Mouse (Mus musculus) right cerebral cortex, postnatal 25 days (tissue): ENCODE measurements at regions not wholly inside any gene's neighbourhood (a gene's known extent, or its start where the extent isn't known, plus 50 kb on each side); places are given as distances from the start of the nearest gene placed in this dataset.

Experiments used
- DNase-seq: peaks from one replicate; pipeline ENCODE4 v3.0.0; 2022

DNA sequence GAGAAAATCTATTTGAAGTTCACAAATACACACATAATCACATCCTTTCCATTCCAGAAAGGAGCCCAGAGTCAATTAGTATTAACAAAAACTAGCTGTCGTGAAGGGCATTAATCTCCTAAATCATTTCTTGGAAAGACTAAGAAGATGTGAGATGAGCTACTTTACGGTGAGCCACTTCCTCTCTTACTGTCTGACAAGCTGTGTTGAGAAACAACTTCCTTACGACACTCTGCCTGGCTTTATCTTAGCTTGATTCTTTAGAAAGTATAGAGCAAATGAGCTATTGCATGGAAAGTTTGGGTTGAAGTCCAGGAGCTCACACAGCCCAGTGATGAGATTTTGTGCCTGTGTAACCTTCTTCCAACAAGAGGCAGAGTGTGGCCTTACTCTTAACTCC is 85.2 kb upstream of the Tmem150c start:
- no peak for DNase-seq

DNA sequence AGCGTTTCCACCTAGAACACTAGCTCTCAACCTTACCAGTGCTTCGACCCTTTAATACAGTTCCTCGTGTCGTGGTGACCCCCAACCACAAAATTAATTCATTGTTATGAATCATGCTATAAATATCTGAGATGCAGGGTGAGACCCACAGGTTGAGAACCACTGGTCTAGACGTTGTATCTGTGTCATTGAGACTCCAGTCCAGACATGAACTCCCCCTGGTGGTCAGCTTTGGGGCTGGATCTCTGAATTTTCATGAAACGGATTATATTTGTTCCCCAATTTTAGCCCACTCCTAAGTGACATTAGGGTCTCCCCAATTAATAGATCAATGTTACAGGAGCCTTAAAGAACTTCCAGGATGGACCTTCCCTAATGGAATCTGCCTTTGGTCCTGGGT is 81.3 kb upstream of the Tmem150c start:
- DNase-seq: no peak

- DNase-seq: no peak
Observed at GRCm38 (mm10) chr5:100239632-100240031, 80.0 kb upstream of the Tmem150c start.

DNA sequence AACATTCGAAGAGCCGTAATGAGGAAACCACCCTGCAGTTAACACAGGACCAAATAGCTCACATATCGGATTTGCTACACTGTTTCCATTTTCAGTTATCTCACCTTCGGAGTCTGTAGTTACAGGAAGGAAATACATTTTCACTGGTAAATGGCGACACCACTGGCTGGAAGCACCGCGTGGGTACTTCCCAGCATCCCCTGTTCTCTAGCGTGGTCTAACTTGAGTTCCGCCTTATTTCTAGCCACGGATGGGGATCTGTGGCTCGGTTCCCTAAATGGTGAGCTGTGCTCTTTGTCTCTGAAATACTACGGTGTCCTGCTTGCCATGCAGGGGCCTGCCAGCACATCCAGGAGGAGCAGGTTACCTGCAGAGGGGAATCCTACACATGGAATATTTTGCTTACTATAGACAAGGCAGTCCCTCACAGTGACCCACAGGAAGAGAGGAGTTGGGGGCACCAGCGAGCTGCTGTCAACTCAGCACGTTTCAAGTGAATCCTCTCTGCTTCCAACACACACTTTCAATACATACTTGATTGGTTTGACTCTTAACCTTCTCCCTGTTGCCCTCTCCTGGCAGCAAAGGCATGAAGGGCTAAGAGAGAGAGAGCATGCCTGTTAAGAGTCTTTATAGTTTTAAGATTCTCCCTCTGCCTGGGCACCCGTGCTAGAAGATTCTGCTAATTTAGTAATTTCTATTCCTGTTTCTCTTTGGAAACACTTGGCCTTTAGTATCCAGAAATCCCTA is 78.9 kb upstream of the Tmem150c start:
- DNase-seq: no peak

DNA sequence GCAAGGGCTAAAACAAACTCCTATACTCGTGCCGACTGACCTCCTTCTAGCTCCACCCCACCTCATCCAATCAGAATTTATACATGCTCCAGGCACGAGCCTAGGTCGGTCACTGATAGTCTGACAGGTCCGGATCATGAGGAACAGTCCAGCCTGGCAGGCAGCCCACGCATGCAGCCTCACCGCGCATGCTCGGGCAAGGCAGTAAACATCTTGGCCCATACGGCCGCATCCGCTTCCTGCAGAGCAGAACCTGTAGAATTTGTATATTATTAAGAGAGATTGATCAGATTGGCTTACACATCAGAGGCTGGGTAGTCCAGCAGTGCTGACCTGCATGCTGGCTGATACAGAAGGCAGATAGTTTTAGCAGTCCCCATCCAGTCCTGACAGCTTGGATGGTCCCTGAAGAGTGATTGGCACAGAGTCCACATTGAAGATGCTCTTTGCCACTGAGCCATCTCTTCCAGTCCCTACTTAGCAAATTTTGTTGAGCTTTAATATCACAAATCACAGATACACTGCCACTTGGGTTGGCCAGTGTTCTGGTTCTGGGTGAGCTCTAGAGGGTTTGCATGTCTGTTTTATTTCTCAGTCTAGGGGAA is 78.2 kb upstream of the Tmem150c start:
- DNase-seq: no peak

GRCm38 (mm10) chr5:100236277-100236676 is 76.7 kb upstream of the Tmem150c start:
- DNase-seq: no peak

GRCm38 (mm10) chr5:100232076-100232475 is 72.5 kb upstream of the Tmem150c start:
- DNase-seq: no peak

DNA sequence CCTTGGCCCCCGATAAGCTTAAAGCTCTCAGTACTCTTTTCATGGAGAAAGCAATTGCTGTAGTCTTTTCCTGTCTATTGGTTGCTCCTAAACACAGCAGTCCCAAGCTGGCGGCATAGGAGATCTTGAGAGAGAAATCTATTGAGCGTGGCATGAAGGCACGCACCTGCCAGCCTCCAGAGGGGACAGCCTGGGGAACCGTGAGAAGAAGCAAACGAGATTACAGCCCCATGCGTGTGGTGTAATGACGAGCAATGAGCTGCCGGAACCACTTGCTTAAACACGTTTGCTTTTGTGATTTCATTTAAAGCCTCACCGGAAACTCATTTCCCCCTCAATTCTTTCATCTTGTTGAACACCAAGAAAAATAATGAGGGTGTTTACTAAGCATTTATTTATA is 72.0 kb upstream of the Tmem150c start:
- DNase-seq: no peak

- DNase-seq: no peak
Observed at GRCm38 (mm10) chr5:100230038-100230437, 70.4 kb upstream of the Tmem150c start.

DNA sequence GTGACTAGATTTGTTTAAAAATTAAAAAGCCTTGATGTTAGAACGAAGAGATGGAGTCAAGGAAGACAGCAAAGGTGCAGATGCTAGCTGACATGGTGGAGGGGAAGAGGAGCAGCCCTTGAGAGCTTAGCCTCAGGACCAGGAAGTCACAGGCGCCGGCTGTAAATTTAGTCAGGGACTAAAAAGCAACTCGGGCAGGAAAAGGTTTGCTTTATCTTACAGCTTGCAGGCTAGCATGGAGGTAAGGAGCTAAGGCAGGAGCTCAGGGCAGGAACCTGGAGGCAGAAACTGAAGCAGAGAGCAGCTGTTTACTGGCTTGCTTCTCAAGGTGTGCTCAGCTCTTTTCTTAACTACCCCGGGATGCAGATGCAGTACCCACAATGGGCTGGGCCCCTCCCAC is 68.3 kb upstream of the Tmem150c start:
- no peak for DNase-seq

DNA sequence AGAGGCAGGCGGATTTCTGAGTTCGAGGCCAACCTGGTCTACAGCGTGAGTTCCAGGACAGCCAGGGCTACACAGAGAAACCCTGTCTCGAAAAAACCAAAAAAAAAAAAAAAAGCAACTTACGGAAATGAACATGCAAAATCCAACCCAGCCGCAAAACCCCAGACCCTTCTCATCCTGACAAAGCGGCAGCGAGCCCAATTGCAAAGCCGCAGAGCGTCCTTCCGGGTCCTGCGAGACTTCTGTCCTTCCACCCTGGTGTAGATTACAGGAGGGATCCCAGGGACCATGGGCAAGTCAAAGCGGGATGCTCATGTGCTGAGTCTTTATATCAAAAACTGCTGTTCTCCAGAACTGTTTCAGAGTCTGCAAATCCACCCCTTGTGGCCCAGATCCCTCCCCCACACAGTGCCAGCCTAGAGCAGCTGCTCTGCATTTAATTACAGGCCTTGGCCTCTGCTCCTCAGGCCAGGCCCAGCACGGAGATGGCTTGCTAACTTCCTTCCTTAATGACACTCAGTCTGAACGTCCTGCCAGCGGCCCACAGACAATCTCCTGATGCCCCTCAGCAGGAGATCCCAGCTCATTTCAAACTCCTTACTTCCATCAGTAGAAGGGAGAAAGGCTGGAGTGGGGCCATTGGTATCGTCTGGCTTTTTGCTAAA is 67.1 kb upstream of the Tmem150c start:
- DNase-seq: no peak

DNA sequence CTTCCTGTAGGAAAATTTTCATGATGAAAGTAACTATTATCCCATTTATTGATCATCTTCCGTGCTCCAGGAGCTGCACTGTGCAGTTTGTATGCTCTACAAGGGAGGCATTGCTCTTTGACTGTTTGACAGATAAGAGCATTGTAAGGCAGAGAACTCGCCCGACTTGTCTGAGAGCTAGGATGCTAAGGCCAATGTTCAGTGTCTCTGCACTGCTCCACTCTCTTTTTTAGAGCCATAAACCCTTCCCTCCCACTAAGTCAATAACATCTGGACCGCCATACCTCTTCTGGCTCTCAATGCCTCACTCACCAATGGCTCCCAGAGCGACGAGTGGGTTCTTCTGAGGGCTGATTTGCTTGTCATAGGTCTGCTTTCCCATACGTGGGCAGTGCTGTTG is 65.9 kb upstream of the Tmem150c start:
- no peak for DNase-seq

GRCm38 (mm10) chr5:100224773-100225363 is 65.3 kb upstream of the Tmem150c start:
- DNase-seq: no peak

GRCm38 (mm10) chr5:100221005-100221583 is 61.5 kb upstream of the Tmem150c start:
- no peak for DNase-seq

DNA sequence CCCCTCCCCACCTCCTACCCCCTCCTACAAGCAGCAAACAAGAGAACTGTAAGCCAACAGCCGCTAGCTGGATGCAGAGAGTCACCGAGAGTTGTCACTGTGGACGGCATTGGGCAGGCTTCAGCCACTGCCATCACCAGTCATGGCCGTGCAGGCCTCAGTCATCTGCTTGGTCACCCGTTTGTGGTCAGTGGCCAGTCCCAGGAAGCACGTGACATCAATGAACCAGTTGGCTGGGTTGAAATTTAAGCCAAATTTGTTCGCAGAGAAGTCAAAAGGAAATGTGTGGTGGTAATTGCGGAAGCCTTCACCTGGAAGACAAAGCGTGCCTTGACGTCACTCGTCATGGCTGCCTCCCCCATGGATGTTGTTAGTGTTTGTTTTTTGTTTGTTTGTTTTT is 60.7 kb upstream of the Tmem150c start:
- no peak for DNase-seq

DNA sequence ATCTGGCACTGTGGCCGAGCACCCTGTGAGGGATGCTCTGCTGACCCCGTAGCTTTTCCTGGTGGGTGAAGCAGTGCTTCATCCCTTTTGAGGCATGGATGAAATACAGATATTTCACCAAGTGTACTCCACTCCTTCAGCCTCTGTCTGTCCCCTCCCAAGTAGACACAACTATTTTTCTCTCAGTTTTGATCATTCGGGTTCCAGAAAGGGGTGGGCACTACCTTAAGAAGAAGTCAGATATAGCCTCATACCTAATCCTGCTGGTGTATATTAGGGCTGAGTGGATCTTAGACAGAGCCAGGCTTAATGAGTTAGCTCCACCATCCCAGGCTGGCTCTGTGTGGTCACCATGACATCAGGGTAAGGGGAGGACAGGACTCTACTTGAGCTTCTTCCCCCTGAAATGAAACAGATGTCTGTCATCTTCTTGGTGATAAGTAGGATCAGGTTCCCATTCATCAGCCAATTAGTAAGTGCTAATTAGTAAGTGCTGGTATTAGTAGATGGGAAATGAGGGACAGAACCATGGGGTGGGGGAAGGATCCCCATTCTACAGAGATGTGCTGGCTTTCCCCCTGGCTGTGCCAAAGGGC is 58.7 kb upstream of the Tmem150c start:
- DNase-seq: no peak

- no peak for DNase-seq
Observed at GRCm38 (mm10) chr5:100217178-100218035, 57.8 kb upstream of the Tmem150c start.

- no peak for DNase-seq
Observed at GRCm38 (mm10) chr5:100213901-100214300, 54.3 kb upstream of the Tmem150c start.

DNA sequence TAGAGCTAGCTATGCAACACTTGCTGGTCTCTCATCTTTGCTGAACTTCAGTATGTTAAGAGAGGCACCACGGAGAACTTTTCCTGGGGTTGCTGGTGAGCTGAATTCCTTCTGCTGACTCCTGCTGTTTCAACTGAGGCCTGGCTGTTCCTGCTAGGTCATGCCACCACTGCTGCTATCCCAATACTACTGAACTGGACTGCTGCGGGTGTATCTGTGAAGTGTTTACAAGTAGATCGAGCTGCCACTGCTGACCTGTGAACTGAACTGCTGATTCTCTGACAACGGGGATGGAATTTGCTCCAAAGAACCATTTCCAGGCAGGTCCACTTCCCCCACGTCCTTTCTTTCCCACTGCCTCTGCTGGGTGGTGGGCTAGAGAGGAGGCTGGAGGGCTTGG is 51.1 kb upstream of the Tmem150c start:
- no peak for DNase-seq
